Mouse (Mus musculus): ENCODE results near the gene Slc5a6. TPM values are rescaled to one million over a fixed set of nuclear protein-coding genes. Genes with fewer than 3 reads are reported as not detected.

The Slc5a6 gene
- 10 to 100 TPM; 18.8 to 20.9 TPM for total RNA-seq (2021)
- long read RNA-seq, experiment 1, partial matches to known transcripts = 2 of 22 reads
- long read RNA-seq, experiment 1, other reads (novel, unspliced or antisense) = 14 of 22 reads
- long read RNA-seq, experiment 2, transcript Slc5a6-202 (18 exons, 3,436 nt) = major isoform, 9 of 44 reads
- long read RNA-seq, experiment 2, partial matches to known transcripts = 3 of 44 reads
- long read RNA-seq, experiment 2, other reads (novel, unspliced or antisense) = 25 of 44 reads

GRCm38 (mm10) chr5:31048763-31049641 lies at the start of gene Slc5a6:
Gene Slc5a6, minus strand, starts transcription at chr5:31048924.
- DNase-seq (ENCODE audit: low spot score in 2 of 2) = no peak

- DNase-seq (ENCODE audit: low spot score in 2 of 2) = no peak
Measured at GRCm38 (mm10) chr5:31095711-31096480, 47.2 kb upstream of the Slc5a6 start.

GRCm38 (mm10) chr5:31094799-31095691 lies 46.3 kb upstream of the Slc5a6 start:
- DNase-seq (ENCODE audit: low spot score in 2 of 2) = no peak

GRCm38 (mm10) chr5:31094100-31094798 lies 45.5 kb upstream of the Slc5a6 start:
- DNase-seq (ENCODE audit: low spot score in 2 of 2) = no peak

- no peak for DNase-seq (ENCODE audit: low spot score in 2 of 2)
Measured at GRCm38 (mm10) chr5:31093151-31094041, 44.7 kb upstream of the Slc5a6 start.

GRCm38 (mm10) chr5:31092231-31092975 lies 43.7 kb upstream of the Slc5a6 start:
- no peak for DNase-seq (ENCODE audit: low spot score in 2 of 2)

GRCm38 (mm10) chr5:31087131-31087530 lies 38.4 kb upstream of the Slc5a6 start:
- DNase-seq (ENCODE audit: low spot score in 2 of 2) = no peak

GRCm38 (mm10) chr5:31086606-31087005 lies 37.9 kb upstream of the Slc5a6 start:
- no peak for DNase-seq (ENCODE audit: low spot score in 2 of 2)

- no peak for DNase-seq (ENCODE audit: low spot score in 2 of 2)
Measured at GRCm38 (mm10) chr5:31083949-31084348, 35.2 kb upstream of the Slc5a6 start.

GRCm38 (mm10) chr5:31082935-31083625 lies 34.4 kb upstream of the Slc5a6 start:
- DNase-seq (ENCODE audit: low spot score in 2 of 2) = no peak

GRCm38 (mm10) chr5:31082355-31082754 lies 33.6 kb upstream of the Slc5a6 start:
- peak in 1 of 2 experiments; percentile 43 for DNase-seq (ENCODE audit: low spot score in 2 of 2)

GRCm38 (mm10) chr5:31081386-31081785 lies 32.7 kb upstream of the Slc5a6 start:
- no peak for DNase-seq (ENCODE audit: low spot score in 2 of 2)

GRCm38 (mm10) chr5:31080795-31081164 lies 32.1 kb upstream of the Slc5a6 start:
- no peak for DNase-seq (ENCODE audit: low spot score in 2 of 2)

- DNase-seq (ENCODE audit: low spot score in 2 of 2) = no peak
Measured at GRCm38 (mm10) chr5:31080059-31080794, 31.5 kb upstream of the Slc5a6 start.

- no peak for DNase-seq (ENCODE audit: low spot score in 2 of 2)
Measured at GRCm38 (mm10) chr5:31076346-31076745, 27.6 kb upstream of the Slc5a6 start.

- DNase-seq (ENCODE audit: low spot score in 2 of 2) = no peak
Measured at GRCm38 (mm10) chr5:31073176-31073575, 24.5 kb upstream of the Slc5a6 start.

GRCm38 (mm10) chr5:31071821-31072220 lies 23.1 kb upstream of the Slc5a6 start:
- no peak for DNase-seq (ENCODE audit: low spot score in 2 of 2)
